Mouse (Mus musculus) hindbrain, embryonic 14.5 days (tissue): ENCODE measurements around the gene Smim1. TPM values are rescaled to one million over a fixed set of nuclear protein-coding genes. Genes with fewer than 3 reads are reported as not detected.

ENCODE experiments used
- ATAC-seq: fragments of 200-750 bp; cut with Nextera tagmentation; 2 replicates; pipeline ENCODE4 v1.8.0; 2017; ENCODE audit warnings: moderate number of reproducible peaks, mild to moderate bottlenecking, moderate TSS enrichment, moderate library complexity; ENCODE audit not compliant: low FRiP score
- DNase-seq: peaks from one replicate; pipeline ENCODE4 v3.0.0-alpha.2; 2015; ENCODE audit warnings: low spot score
- H3K27ac ChIP-seq: fragments of 300-500 bp; sonication (generic); 2 replicates; pipeline ENCODE4 v1.5.1; 2014; ENCODE audit warnings: mild to moderate bottlenecking, moderate library complexity
- H3K27me3 ChIP-seq: fragments of 300-500 bp; sonication (generic); 2 replicates; pipeline ENCODE4 v1.6.1; 2014; ENCODE audit warnings: mild to moderate bottlenecking, low read length, mixed read lengths; ENCODE audit not compliant: control insufficient read depth, insufficient read depth
- H3K36me3 ChIP-seq: fragments of 300-500 bp; sonication (generic); replicated peaks from 2 replicates; pipeline ENCODE4 v1.6.1; 2014; ENCODE audit not compliant: control insufficient read depth, insufficient read depth
- H3K4me1 ChIP-seq: fragments of 300-500 bp; sonication (generic); replicated peaks from 2 replicates; pipeline ENCODE4 v1.6.1; 2014; ENCODE audit warnings: antibody characterized with exemption, low read length, mixed read lengths; ENCODE audit not compliant: control insufficient read depth, insufficient read depth
- H3K4me2 ChIP-seq: fragments of 300-500 bp; sonication (generic); replicated peaks from 2 replicates; pipeline ENCODE4 v1.6.1; 2014; ENCODE audit warnings: mild to moderate bottlenecking, moderate library complexity
- H3K4me3 ChIP-seq: fragments of 300-500 bp; sonication (generic); replicated peaks from 2 replicates; pipeline ENCODE4 v1.5.1; 2014; ENCODE audit warnings: mild to moderate bottlenecking, low read length
- H3K9ac ChIP-seq: fragments of 300-500 bp; sonication (generic); 2 replicates; pipeline ENCODE4 v1.6.1; 2014
- H3K9me3 ChIP-seq: fragments of 300-500 bp; sonication (generic); 2 replicates; pipeline ENCODE4 v1.6.1; 2016; ENCODE audit warnings: low read length; ENCODE audit not compliant: control insufficient read depth
- WGBS: fragments of 180-500 bp; shearing (Covaris S2); extraction: QIAGEN DNeasy Blood & Tissue Kit; methylation state at CpG from one replicate; pipeline ENCODE4 v1.1.7; 2014; 5-methylcytosine and 5-hydroxymethylcytosine counted together
- polyA plus RNA-seq: library from polyadenylated mRNA; unstranded; fragments of >200 nt; fragmentation: Nextera tagmentation; extraction: Ambion mirVana; gene quantifications from 2 replicates; pipeline ENCODE4 v1.2.1, GENCODE M21; 2014

Gene Smim1
- polyA plus RNA-seq, 1 experiment from 2014 or later: 16.6 TPM

DNA sequence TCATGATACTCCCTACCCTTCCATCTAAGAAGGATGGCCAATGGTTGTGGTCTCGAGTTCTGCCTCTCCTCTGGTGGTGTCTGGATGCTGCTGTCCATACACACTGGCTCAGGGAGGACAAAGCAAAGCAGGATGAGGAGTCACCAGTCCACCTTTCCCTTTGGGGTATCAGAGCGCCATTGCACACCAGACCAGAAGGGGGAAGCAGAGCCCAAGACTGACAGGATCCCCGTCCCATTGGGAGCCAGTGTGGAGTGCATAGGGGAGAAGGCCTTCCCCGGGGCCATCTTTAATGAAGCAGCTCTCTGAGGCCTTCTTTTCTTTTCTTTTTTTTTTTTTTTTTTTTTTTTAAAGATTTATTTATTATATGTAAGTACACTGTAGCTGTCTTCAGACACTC lies 27.0 kb upstream of the Smim1 start:
- no peaks in the 10 kb centered on the region for H3K27me3 ChIP-seq
- ATAC-seq (no peak), DNase-seq (no peak)
- H3K27ac ChIP-seq: no peak overlapping the region
- no peak overlapping the region for H3K4me2 ChIP-seq
- no peak overlapping the region for H3K9ac ChIP-seq
- H3K9me3 ChIP-seq: no peaks in the 10 kb centered on the region
- WGBS: 59% methylated on average over 4 of the region's 4 CpGs
- no peaks in the 10 kb centered on the region for H3K36me3 ChIP-seq
- H3K4me1 ChIP-seq: no peaks in the 10 kb centered on the region
- H3K4me3 ChIP-seq: no peak overlapping the region

DNA sequence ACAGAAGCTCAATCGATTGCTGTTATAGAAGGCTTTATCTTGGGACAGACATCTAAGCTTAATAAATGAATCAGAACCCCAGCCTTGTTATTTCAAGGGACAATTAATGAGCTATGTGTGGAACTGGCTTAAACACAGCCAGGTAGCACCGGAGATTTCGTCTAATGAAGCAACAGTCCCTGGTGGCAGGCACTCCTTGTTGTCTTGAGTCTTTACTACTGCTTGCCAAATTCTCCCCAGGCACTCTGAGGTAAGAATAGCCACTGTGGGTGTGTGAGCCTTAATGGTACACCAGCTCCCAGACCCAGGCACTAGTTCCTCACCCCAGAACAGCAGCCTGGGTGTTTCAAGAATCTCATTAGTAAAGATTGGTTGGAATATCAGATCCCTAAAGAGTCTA lies 25.4 kb upstream of the Smim1 start:
- Histone ChIP-seq H3K4me3 (no peak overlapping the region), H3K27me3 (no peaks in the 10 kb centered on the region), H3K4me1 (no peaks in the 10 kb centered on the region), H3K4me2 (no peak overlapping the region), H3K9me3 (no peaks in the 10 kb centered on the region), H3K36me3 (no peaks in the 10 kb centered on the region), H3K9ac (no peak overlapping the region), H3K27ac (no peak overlapping the region)
- DNase-seq (no peak), ATAC-seq (no peak)
- WGBS: 81% methylated on average over 3 of the region's 3 CpGs

DNA sequence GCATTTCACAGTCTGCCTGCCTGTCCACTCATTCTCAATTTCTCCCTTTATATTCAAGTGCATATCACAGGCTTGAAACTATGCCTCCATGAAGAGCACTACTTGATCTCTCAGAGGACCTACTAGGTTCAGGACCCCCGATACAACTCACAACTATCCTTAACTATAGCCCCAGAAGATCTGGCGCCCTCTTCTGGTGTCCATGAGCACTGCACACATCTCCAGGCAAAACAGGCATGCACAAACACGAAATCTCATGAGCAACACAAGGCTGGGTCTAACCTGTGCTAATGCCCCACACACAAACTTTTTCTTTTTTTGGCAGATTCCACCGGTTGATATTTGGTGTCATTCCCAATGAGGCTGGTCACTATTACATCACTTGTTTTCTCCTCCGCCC lies 19.8 kb upstream of the Smim1 start:
- WGBS: 61% methylated on average over 5 of the region's 5 CpGs
- DNase-seq (no peak), ATAC-seq (no peak)
- Histone ChIP-seq H3K36me3 (no peaks in the 10 kb centered on the region), H3K4me1 (no peaks in the 10 kb centered on the region), H3K9me3 (no peaks in the 10 kb centered on the region), H3K27me3 (no peaks in the 10 kb centered on the region), H3K4me2 (no peak overlapping the region), H3K9ac (no peak overlapping the region), H3K27ac (no peak overlapping the region), H3K4me3 (no peak overlapping the region)

DNA sequence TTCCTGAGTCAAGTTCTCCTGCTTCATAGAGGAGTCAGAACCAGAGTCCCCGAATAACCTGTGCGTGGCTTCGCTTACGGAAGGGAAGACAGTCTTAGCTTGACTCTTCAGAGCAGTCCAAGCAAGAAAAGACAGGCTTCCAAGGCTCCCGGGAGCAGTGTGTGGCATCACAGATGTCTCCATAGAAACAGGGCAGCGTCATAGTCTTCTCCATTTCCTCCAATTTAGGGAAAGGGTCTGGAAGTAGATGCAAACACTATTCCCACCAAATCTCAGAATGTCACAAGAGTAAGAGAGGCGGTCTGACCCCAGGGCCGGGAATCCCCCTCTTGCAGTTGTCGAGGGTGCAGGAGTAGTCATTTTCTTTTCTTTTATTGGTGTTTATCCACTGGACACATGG lies 16.5 kb upstream of the Smim1 start, which contains the start of gene Ccdc27:
TSS of gene Ccdc27 (minus strand) at position 101 of the 400 bp plus-strand sequence.
- no peaks in the 10 kb centered on the region for H3K4me1 ChIP-seq
- H3K36me3 ChIP-seq: no peaks in the 10 kb centered on the region
- DNase-seq (no peak), ATAC-seq (no peak)
- H3K4me2 ChIP-seq: no peak within 1 kb of the TSS
- H3K9ac ChIP-seq: no peak within 1 kb of the TSS
- WGBS: 85% methylated on average over 9 of the region's 9 CpGs
- H3K27me3 ChIP-seq: no peaks in the 10 kb centered on the region
- no peak within 1 kb of the TSS for H3K27ac ChIP-seq
- H3K9me3 ChIP-seq: no peaks in the 10 kb centered on the region
- H3K4me3 ChIP-seq: no peak within 1 kb of the TSS

DNA sequence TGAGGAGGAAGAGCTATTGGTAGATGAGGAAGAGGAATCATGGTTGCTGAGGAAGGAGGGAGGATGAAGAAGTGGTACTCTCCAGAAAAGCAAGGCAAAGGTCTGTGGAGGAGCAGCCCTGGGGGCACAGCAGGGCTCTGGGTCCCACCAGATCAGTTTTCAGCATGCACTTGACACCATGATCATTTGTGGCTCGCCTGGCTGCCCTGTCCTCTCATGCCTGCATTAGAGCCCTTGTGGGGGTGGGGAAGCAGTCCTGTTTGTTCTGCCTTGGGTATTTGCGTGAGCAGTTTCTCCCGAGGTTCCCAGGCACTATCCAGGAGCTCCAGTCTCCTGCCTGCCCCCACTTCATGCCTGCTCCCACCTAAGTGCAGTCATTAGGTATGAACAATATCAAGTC lies 11.1 kb upstream of the Smim1 start:
- Histone ChIP-seq H3K27me3 (no peaks in the 10 kb centered on the region), H3K9ac (no peak overlapping the region), H3K4me2 (no peak overlapping the region), H3K4me3 (no peak overlapping the region), H3K36me3 (no peaks in the 10 kb centered on the region), H3K9me3 (no peaks in the 10 kb centered on the region), H3K4me1 (no peaks in the 10 kb centered on the region), H3K27ac (no peak overlapping the region)
- ATAC-seq (no peak), DNase-seq (no peak)
- WGBS: 56% methylated on average over 3 of the region's 3 CpGs

DNA sequence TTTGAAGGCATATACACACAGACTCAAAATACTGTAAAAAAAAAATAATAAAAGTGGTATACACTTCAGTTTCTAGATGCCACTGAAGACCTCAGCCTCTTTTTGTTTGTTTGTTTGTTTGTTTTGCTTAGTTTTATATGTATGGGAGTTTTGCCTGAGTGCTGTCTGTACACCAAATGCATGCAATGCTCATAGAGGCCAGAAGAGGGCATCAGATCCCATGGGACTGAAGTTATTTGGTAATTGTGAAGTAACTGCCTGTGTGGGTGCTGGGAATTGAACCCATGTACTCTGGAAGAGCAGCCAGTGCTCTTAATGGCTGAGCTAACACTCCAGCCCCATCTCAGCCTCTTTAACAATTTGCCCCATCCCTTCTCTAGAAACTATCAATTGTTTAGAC lies 2.6 kb upstream of the Smim1 start:
- DNase-seq (no peak), ATAC-seq (no peak)
- Histone ChIP-seq H3K9ac (no peak overlapping the region), H3K9me3 (no peaks in the 10 kb centered on the region), H3K36me3 (no peaks in the 10 kb centered on the region), H3K27ac (no peak overlapping the region), H3K4me1 (peaks cover 5% of the 10 kb centered on the region; the same call in 1 of the 2 replicates), H3K4me3 (no peak overlapping the region), H3K4me2 (no peak overlapping the region), H3K27me3 (peaks cover 15% of the 10 kb centered on the region; the same call in 1 of the 2 replicates)

DNA sequence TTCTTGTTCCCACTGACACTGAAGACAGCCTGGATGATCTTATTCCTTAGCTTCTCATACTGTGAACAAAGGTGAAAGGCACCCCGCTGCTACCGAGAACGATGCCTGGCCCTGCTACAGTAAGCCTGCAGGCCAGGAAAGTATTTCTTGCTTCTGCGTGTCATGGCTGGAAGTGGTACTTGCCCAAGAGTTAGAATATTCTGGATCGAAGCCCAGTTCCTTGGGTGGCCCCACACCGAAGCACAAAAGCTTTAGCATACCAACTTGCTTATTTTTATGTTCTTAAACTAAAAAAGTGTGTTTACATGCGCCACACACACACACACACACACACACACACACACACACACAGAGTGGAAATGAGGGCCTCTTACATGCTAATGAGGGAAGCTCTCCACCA lies 2.0 kb upstream of the Smim1 start:
- H3K4me2 ChIP-seq: no peak overlapping the region
- 73% methylated on average over 7 of the region's 7 CpGs for WGBS
- H3K4me1 ChIP-seq: peaks cover 5% of the 10 kb centered on the region; the same call in 1 of the 2 replicates

DNA sequence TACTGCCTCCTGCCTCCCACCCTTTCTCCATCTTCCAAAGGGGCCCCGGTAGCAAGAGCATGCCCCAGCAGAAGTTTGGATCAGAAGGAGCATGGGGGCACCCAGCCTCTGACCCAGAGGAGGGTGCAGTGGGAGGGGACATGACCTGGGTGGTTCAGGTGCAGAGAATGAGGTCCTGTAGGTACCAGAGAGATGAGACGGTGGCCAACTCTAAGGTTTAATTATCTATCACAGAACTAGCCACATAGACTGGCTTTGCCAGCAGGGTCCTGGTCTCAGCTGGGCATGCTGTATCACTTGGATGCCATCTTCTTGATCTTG lies 371 bp upstream of the Smim1 start:
- peak overlapping the region; percentile 51 for H3K4me2 ChIP-seq
- ATAC-seq: no peak
- peak overlapping the region; percentile 23 for H3K4me3 ChIP-seq

More for the DNA sequence above, 2.0 kb upstream of the Smim1 start:
- H3K9ac ChIP-seq: no peak overlapping the region
- peaks cover 15% of the 10 kb centered on the region; the same call in 1 of the 2 replicates for H3K27me3 ChIP-seq
- ATAC-seq: no peak
- no peak overlapping the region for H3K4me3 ChIP-seq
- no peak for DNase-seq
- H3K27ac ChIP-seq: no peak overlapping the region
- H3K9me3 ChIP-seq: no peaks in the 10 kb centered on the region
- no peaks in the 10 kb centered on the region for H3K36me3 ChIP-seq

DNA sequence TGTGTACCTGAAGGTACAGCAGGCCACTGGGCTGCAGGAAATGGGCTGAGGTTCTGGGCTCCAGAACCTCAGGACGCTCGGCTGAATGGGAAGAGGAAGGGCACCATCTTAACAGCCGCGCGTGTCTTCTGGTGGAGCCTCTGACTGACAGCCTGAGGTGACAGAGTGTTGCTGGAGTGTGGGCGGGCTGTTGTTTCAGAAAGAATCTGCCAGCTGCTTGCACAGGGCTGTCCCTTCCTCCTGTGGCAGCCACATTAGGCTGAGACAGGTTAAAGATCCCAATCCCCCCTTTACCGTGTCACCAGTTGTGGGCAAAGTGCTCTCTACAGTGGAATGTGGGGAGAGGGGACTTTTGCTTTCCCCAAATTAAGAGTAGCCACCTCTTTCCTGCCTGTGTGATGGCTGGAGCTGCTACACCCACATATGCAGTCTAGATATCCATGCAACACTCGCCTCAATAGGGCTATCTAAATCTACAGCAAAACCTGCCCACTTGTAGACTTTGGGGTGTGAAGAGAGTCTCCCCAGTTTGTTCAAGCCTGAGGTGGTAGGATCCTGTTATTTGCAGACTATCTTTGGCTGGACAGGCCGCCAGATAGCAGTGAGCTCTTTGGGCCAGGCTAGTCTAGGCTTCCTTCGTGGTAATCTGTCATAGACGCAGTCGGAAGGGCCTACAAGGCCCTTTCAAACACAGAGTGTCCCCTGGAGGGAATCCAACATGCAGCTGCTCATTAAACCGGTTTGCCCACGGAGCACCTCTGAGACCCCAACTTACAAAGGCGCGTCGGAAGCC lies 1.1 kb downstream of the Smim1 start:
- WGBS: 37% methylated on average over 17 of the region's 17 CpGs
- DNase-seq (no peak), ATAC-seq (no peak)
- H3K9ac ChIP-seq: 0 out of 2 replicates have a peak overlapping the region, but pooled peaks have one; percentile 21
- H3K4me1 ChIP-seq: peaks cover 8% of the 10 kb centered on the region; the same call in 1 of the 2 replicates
- H3K36me3 ChIP-seq: peaks cover 25% of the 10 kb centered on the region
- H3K27me3 ChIP-seq: peaks cover 15% of the 10 kb centered on the region; the same call in 1 of the 2 replicates
- peak overlapping the region; percentile 51; the same call in 1 of the 2 replicates for H3K4me2 ChIP-seq
- no peaks in the 10 kb centered on the region for H3K9me3 ChIP-seq
- H3K27ac ChIP-seq: no peak overlapping the region
- no peak overlapping the region for H3K4me3 ChIP-seq

More for the DNA sequence above, 371 bp upstream of the Smim1 start:
- H3K9me3 ChIP-seq: no peaks in the 10 kb centered on the region
- H3K27me3 ChIP-seq: peaks cover 15% of the 10 kb centered on the region; the same call in 1 of the 2 replicates
- H3K4me1 ChIP-seq: peaks cover 8% of the 10 kb centered on the region; the same call in 1 of the 2 replicates
- H3K27ac ChIP-seq: no peak overlapping the region
- H3K36me3 ChIP-seq: peaks cover 10% of the 10 kb centered on the region
- no peak for DNase-seq
- WGBS: 34% methylated on average over 2 of the region's 2 CpGs
- H3K9ac ChIP-seq: peak overlapping the region; percentile 21; the same call in 1 of the 2 replicates
